Mouse (Mus musculus): ENCODE measurements at regions not wholly inside any gene's neighbourhood (a gene's known extent, or its start where the extent isn't known, plus 50 kb on each side); places are given as distances from the start of the nearest gene placed in this dataset.

DNA sequence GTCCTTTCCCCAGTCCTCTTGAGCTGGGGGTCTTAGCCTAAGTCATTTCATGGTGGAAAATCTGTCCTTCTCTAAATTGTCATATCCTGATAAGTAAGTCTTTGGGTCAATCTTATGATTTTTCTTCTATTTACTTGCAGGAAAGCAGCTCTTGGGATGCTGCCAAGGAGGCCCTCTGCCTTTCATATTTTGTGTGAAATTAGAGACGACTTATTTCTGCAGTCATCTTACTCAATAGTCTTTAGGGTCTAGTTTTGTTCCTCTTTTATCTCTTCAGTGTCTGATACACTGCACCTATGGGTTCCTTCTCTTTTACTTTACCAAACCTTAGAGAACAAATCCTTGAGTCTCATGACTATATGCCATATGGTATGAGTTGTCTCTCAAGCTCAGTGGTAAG is 196.0 kb upstream of the Jun start:
- no peak for DNase-seq

DNA sequence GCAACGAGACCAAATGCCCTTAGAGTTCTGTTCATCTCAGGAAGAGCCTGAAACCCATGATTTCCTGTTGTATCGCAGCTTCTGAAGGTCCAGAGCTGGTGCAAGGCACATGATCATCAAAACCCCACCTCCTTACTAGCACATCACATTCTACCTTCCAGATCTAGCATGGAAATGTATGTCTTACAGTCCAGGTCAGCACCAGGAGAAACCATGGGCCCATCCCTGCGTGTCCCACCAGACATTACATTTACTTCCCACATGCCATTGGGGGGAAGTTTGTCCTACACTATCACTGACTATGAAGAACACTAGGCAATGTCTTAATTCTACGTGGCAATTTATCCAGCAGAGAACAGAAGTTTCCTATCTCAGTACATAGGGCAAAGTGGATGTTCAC is 197.0 kb upstream of the Jun start:
- no peak for DNase-seq

DNA sequence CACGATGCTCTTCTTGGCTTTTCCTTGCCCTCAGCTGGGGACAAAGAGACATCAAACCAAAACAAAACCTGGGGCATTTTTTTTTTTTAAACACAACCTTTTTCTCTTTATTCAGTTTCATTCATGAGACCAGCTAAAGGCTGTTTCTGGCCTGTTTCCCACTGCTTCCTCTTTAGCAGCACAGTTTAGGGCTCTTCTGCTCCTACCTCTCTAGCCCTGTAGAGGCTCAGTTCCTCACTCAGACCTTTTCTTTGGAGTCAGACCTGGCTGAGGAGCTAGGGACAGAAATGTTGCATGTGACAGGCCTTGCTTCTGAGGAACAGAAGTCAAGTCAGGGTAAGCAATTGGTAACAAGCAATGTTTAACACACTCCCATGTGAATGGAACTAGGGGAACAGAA is 198.1 kb upstream of the Jun start:
- DNase-seq, result no peak

DNA sequence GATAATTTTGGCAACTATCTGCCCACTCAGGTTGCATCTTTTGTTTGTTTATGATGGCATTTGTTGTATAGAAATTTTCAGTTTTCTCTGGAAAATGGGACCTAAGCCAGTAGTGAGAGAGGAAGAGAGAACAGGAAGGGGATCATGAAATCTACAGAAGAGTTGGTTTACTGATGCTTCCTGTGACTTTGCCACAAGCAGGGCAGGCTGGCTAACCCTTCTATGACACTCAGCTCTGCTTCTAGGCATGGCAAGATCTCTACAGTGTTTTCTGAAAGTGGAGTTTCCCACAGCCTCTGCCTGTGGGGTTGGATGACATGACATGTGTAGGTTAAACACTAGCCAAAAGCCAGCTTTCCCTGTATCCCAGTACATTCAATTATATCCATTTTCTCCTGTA is 217.7 kb upstream of the Jun start:
- no peak for DNase-seq

DNA sequence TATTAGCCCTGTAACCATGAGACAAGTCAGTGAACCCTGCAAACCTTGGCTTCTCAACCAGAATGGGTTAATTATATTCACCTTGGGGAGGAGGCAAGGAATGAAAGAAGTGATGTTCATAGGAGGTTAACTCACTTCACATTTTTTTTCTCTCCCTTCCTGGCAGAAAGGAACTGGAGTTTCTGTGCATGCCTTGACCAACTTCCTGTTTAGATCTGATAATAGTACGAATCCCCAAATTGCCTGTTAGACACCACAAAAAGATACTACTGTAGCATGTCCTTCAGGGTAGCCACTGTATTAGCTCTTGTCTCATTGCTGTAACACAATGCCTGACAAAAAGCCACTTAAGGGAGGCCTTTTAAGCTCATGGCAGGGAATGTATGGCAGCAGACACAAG is 218.4 kb upstream of the Jun start:
- no peak for DNase-seq

DNA sequence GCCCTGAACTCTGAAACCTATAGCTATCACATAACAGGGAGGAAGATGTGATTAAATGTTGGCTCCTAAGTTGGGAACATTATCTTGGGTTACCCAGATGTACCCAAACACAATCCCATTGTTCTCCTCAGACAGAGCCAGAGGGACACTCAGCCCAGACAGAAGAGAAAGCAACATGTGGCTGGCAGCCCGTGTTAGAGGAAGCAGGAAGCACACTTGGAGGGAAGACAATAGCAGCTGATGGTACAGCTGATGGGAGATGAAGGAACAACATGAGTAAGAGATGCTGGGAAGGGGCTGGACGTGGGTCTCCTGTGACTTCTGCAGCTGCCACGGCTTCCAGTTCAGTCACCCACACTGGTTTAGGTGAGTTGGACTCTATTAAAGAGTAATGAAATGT is 224.2 kb upstream of the Jun start:
- DNase-seq, result no peak

DNA sequence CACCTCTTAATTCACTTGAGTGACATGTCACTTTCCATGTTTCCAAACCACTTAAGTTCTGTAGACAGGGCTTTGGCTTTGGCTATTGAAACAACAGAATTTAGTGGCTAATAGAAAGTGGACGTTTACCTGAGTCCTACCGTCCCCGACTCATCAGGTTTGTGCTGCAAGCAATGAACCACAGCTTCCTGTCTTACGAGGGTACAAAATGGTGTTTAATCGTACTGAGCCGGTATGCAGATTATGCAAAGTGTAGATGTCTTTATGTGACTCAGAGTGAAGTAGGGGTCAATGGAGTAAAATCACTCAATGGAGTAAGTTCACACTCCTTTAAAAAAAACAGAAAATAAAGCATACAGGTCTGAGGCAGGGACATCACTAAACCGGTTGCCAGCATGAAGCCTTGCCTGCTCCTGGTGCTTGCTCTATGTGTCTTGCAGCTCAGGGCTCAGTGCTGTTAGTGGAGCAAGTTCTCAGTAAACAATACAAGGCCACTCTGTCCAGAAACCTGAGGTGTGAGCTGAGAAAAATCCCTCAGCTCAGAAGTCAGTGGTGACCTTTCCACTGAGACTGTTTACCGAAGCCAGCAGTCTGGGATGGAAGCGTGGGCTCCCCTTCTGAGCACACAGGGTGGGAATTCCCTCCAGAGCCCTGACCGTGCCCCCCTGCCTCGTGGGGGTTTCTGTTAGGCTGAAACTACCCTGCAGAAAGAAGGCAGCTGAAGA is 226.1 kb upstream of the Jun start:
- DNase-seq, result no peak

DNA sequence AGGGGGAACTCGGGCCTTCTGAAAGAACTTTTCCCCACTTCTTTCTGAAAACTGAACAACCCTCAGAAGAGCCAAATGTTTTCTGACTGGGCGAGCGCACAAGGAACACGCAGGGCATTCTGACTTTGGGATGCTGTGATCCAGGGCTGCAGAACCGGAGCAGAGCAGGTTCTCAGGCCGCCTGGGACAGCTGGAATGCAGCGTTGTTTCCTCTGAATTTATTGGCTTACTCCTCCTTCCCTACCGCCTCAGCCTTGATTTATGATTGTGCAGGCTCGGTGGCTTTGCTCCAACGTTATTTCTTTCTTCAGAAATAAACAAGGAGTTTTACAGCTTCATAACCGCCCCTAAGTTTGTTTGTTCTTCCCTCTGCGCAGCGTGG is 226.7 kb upstream of the Jun start:
- no peak for DNase-seq

DNA sequence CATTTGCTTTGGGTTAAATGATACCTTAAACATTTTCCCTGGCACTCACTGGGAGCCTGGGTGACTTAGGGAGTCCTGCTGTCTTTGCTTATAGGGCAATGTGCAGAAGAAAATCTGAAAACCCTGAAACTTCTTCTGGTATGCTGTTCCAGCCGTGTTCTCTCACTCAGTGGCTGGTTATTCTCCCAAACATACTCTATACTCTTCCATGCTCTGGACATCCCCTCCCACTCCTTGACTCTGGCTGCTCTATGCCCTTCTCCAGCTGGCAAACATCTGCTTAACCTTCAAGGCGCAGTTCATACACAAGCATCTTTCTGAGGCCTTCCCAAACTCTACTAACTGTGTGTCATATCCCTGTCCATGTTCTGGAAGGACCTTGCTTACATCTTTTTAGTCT is 227.2 kb upstream of the Jun start:
- no peak for DNase-seq

DNA sequence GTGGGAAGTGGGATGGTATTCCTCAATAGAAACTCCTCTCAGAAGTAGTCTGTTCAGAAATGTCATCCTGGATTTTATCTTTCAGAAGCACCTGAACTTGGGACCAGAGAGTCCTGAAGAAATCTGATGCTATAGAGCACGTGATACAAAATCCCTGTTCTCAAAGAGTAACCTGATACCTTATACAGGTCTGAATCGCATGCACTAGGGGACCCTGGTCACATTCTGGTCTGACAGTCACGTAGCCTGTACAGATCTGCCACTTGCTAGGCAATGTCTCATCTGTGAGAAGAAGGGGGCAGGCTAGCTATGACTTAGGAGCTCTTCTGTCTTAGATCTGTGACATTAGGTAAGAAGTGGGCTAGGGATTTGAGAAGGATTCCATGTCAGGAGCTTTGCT is 230.1 kb upstream of the Jun start:
- no peak for DNase-seq

DNA sequence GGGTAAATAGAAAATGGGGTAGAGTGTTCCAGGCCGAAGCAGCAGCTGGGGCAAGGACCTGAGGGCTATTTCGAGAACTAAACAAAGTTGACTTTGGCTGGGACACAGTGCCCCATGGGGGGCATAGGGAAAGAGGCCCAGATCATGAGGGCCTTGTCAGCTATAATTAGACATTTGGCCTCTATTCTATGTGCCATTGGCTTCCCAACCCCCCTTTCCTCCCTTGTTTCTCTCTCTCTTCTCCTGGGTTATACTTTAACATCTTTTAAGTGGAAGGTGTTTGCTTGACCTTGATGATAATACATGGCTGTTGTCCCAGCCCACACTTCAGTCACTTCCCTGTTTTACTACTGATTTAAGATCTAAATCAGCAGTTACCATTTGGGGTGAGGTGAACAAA is 231.8 kb upstream of the Jun start:
- DNase-seq, result no peak

DNA sequence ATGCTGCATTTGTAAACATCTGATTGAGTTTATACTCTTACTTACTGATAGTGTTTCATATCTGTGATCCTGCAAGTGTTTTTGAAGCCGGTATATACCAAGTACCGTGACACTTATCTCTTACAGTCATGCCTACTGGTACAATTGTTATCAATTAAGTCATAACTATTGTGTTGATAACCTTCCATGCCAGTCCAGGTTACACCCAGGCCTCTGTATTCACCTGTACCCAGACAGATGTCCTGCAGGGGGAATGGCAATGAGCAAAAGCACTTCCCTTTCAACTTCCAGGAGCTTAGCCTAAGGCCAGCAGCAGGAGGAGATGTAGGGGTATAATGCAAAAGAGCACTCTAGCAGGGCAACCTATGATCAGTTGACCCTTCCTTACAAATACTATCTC is 232.2 kb upstream of the Jun start:
- no peak for DNase-seq

DNA sequence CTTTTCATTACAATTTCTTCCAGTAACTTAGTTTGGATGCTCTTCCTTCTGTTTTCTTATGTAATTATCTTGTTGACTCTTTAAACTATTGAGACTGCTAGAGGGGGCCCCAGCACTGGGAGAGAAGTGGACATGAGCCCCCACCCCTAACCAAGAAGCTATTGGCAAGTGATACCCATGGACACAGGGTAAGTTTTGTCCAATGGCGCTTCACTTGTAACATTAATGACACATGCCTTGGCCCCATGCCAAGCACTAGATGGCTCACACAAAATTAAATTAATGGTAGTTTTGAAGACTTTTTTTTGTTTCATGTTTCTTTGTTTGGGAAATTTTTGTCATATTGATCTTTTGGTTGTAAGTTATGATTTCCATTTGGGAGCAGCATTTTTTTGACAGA is 232.7 kb upstream of the Jun start:
- no peak for DNase-seq

DNA sequence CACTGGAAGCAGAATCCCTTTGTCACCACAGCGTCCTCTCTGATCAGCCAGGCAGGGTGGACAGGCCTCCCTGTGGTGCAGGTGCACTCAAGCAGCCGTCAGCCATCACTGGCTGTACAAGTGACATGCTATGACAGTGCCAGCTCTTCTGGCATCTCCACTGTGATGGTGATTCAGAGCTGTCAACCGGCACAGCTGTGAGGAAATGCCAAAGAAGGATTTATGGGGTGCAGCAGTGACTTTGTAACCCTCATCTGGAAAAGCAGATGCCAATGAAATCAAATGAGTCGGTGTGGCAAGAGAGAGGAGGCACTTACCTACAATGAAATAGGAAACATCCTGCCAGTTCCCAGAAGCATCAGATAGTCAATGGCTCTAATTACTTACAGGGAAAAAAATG is 238.3 kb upstream of the Jun start:
- no peak for DNase-seq

DNA sequence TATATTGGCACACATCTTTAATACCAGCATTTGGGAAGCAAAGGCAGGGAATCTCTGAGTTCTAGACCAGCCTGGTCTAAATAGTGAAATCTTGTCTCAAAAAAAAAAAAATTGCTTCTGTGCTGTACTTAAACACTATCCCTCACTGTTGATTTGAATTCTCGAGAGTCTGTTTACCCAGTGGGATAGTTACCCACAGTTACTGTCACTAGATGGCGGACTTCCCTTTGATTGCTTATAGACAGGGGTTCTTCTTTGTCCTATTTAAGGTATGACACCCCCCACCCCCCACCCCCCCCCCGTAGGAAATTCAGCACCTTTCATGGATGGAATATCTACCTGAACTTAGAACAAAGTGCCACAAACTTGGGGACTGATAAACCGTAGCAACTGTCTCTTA is 242.1 kb upstream of the Jun start:
- no peak for DNase-seq

DNA sequence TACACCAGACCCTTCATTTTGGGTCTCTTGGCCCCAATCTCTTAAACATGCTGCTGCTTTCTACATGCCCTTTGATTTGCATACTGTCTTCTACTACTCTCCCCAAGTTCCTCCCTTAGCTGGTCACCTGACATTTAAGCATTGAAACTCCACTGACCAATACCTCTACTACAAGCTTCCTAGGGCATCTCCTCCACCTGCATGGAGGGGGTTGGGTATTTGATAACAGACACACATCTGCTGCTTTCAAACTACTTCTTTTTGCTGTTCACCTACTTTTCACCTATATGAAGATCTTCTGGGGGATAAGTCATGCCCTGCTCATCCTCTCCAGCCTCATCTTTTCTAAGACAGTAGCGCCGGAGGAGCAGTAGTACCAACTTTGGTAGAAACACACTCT is 249.9 kb upstream of the Jun start:
- no peak for DNase-seq

DNA sequence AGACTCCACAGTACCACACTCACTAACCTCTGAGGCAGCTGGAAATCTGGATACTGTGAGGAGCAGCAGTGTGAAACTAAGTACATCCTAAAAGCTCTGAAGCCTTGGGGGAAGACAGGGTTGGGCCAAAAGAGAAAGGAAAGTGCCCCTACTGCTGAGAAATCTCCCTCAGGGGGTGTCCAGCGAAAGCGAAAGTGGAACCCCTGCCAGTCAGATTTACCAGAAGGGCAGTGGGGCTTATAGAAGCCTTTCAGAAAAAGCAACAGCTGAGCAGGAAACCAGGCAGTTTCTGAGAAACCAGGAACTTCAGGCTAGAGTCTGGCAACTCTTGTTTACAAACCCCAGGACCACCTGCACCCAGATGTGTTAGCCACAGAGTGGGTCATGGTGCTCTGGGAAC is 251.3 kb upstream of the Jun start:
- DNase-seq, result peak; percentile 22

DNA sequence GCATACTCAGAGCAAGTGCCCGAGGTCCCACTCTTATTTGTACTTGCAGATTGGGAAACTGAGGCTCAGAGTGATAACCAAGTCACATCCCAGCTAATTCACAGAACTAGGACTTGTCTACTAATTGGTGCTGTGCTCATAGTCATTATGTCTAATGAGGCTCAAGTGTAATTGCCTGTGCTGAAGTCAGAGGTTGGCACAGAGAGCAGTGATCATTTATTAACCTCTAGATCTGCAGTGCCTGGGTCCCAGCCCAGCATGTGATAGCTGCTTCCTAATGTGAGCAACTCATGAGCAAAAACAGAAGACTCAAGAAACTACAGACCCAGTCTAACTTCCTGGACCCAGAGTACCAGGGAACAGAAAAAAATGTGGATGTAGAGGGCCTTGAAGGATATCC is 252.0 kb upstream of the Jun start:
- DNase-seq, result no peak

DNA sequence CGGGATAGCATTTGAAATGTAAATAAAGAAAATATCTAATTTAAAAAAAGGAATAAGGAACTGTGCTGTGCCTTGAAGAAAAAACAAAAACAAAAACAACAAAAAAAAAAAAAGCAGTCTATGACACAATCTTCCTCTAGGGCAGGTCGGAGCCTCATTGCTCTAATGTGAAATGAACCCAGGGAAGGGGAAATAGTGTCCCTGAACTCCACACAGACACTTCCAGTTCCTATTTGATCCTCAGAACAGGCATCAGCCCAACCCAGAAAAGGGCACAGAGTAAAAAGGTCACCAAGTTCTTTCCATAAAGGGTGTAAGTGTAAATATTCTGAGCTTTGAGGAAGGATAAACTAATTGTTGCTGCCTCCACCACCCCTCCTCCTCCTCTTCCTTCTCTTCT is 250.2 kb upstream of the Fggy start:
- no peak for DNase-seq

DNA sequence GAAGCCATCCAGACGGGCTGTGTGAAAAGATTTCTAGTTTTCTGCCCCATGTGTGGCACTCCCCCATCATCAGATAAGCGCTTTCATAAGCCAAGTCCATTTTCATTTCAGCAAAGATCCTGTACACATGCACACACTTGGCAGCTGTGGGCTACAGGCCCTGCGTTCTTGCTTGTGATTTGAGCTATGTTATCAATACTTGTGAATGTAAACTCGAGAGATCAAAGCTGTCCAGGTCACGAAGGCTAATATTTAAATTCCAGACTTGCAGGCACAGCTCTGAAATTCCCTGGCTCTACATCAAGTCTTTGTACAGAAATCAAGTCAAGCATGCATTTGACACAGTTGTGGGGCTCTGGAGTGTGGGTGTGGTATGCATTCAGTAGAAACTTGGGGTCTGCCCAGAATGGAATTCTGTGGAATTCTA is 248.8 kb upstream of the Fggy start:
- DNase-seq, result no peak

DNA sequence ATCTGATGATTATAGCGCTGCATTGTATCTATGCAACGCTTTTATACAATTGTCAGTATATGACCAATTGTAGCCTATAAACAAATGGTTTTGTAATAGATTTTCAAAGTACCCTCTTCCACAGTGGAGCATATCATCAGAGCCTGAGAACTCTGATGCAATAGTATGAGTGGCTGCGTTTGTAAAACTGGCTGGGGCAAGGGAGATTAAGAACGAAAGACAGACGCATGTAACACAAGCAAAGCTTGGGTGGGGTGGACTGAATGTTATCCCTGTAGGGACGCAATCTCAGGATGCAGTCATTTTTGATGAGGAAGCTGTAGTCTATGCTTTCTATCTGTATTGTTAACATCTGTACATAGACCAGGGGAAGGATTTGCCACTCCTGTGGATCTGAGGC is 246.9 kb upstream of the Fggy start:
- DNase-seq, result no peak

DNA sequence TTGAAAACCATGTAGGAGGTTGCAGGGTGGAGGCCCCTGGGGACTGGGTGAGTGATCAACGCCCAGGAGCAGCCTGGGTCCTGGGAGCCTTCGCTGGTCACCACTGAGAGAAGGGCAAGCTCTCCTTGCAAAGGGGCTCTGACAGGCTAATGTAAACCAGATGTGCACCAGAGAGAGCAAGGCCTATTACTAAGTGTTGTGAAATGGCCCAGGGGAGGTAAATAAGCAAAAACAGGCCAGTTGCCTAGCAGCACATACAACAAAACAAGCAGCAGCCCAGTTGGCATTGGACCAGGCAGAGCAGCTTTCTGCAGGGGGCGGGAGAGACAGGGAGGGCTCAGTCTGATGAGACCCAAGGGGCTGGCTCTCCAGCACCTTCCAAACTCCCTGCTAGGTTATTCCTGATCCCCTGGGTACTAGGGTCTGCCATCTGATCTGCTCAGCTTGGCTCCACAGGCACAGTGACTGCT is 239.5 kb upstream of the Fggy start:
- DNase-seq, result peak; percentile 17

DNA sequence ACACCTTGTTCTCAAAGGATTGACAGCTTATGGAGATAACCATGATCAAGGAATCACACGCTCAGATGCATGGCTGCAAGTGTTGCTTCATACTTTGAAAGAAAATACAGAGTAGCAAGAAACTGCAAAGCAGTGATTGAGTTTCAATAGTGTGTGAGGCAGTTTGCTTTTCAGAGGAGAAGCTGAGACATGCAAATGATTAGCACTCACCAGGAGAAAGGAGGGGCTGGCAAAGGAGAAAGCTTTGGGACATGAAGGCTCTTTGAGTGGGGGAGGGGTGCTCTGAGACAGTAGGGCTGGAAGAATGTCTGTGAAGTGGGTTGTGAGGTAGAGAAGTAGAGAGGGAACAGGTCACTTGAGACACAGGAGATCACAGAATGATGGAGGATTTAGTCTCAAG is 238.7 kb upstream of the Fggy start:
- no peak for DNase-seq

DNA sequence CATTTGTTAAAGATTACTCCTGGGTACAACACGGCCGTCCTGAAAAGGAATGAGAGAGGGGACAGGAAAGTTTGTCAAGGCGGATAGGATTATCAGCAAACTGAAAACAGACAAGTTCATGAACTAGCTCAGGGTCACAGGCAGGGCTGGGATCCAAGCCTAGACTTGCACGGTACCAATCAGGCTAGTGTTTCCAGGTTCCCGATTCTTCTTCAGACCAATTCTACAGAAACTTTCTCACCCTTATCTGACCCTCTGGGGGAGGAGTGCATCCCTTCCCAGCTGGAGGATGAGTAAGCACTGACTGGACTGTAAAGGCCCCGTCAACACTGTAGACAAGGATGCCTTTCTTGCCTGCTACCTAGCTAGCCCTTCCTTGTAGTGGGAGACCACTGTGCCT is 238.3 kb upstream of the Fggy start:
- no peak for DNase-seq

DNA sequence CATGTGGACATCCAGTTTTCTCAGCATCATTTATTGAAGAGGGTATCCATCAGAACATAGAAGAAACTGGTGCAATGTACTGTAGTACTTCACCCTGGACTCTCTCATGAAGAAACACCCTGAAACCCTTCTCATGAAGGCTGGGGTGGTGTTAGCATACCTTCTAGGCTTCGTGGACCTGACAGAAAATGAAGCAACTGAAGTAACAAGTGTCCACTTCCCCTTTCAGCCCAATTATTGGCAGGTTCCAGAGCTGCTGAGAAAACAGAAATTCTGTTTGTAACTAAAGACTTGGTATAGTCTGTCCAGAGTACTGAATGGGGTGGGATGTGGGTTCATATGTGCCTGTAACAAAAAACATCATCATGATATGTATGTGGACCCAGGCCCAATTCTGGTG is 231.4 kb upstream of the Fggy start:
- no peak for DNase-seq

DNA sequence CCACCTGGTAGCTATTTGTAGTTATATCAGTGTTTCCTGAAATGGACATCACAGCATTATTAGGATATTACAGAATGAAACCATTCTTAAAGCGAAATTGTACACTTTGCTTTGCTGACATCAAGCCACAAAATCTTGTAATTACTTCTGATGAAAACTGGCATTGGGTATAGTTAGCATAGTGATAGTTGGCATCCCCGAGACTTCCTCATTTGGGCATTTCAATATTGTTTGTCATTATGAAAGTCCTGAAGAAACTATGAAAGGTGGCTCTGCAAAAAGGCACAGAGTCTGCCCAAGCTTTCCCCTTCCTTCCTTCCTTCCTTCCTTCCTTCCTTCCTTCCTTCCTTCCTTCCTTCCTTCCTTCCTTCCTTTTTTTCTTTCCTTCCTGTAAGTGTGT is 217.5 kb upstream of the Fggy start:
- DNase-seq, result no peak

Measured in layer of hippocampus, adult 9-11 months (tissue).